ENCODE assay signal across 8 mouse cellular contexts in the genomic region with DNA sequence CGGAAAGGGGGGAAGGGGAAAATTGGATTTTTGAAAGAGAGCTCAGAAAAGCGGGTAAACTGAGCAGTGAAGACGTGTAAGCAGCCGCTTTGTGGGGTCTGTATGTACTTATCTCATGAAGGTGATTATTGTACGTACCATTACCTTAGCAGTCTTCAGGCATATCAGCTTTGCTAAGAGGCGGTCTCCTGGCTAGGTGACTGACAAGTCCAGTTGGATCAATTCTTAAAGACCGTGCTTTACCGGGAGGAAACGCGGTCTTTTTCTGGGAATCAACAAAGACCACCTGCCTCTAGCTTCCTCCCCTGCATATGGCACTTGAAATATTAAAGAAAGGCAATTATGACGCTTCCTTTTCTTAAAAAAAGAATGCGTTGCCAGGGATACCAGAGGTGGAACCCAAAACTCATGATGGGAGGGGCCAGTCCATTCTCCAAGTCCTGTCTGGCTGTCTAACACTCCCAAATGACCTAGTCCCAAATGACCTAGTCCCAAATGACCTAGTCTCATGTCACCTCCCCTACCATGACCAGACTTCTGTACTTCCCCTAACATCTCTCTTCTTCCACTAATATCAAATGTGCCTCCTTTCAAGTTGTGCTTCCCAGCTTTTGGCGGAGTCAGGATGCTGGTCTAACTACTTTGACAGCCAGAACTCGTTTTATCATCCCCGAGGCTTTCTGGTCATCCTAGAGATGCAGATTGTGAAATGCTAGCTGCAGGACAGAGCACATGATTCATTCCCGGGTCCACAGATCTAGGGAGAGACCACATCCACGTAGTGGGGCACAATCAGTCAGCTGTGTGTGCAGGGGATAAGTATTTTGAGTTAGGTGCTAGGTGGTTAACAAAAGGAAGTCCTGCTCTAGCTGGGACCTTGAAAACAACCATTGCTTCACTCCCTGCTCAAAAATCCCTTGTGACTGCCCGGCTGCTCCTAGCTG. TPM values are rescaled to one million over a fixed set of nuclear protein-coding genes. Genes with fewer than 3 reads are reported as not detected.
DNase-seq lines count a peak whose midpoint lies in the region; ATAC-seq lines count a peak whose summit lies in the region.

No protein-coding gene starts in this region.

- 53% methylated on average over 18 of the region's 18 CpGs for WGBS in heart, embryonic 14.5 days
- WGBS in hindbrain, embryonic 10.5 days: 52% methylated on average over 18 of the region's 18 CpGs
- 42% methylated on average over 18 of the region's 18 CpGs for WGBS in midbrain, embryonic 12.5 days

- no peak for ATAC-seq in heart, embryonic 14.5 days (ENCODE audit: insufficient number of reproducible peaks, insufficient read depth, low FRiP score, low read depth)
- no peak for ATAC-seq in midbrain, embryonic 12.5 days (ENCODE audit: low FRiP score, low read depth)
- ATAC-seq in inflammation-experienced regulatory T-cells, adult 6 months: no peak

- H3K36me3 ChIP-seq in heart, embryonic 14.5 days (ENCODE audit: control insufficient read depth, insufficient read depth, low read length): no peaks in the 10 kb centered on the region
- no peaks in the 10 kb centered on the region for H3K36me3 ChIP-seq in hindbrain, embryonic 10.5 days
- no peaks in the 10 kb centered on the region for H3K36me3 ChIP-seq in midbrain, embryonic 12.5 days

- peak overlapping the region; percentile 58 to 79 for H3K4me3 ChIP-seq in heart, embryonic 14.5 days (ENCODE audit: control insufficient read depth in 1 of 2, insufficient read depth in 1 of 2, low read depth in 1 of 2, low read length in 2 of 2)
- H3K4me3 ChIP-seq in hindbrain, embryonic 10.5 days: peak overlapping the region; percentile 59
- H3K4me3 ChIP-seq in midbrain, embryonic 12.5 days: peak overlapping the region; percentile 50

- H3K4me2 ChIP-seq in heart, embryonic 14.5 days (ENCODE audit: low read length): peak overlapping the region; percentile 95
- peak overlapping the region; percentile 76 for H3K4me2 ChIP-seq in midbrain, embryonic 12.5 days (replicated peaks)

- no peak overlapping the region for H3K27ac ChIP-seq in heart, embryonic 14.5 days (replicated peaks in 1 of 2; ENCODE audit: control insufficient read depth in 1 of 2, insufficient read depth in 1 of 2, low read depth in 2 of 2, low read length in 2 of 2)
- H3K27ac ChIP-seq in hindbrain, embryonic 10.5 days: no peak overlapping the region
- no peak overlapping the region for H3K27ac ChIP-seq in midbrain, embryonic 12.5 days (replicated peaks)

- H3K9ac ChIP-seq in heart, embryonic 14.5 days (ENCODE audit: low read length): peak overlapping the region; percentile 78
- peak overlapping the region; percentile 62 for H3K9ac ChIP-seq in midbrain, embryonic 12.5 days (replicated peaks)

- no peaks in the 10 kb centered on the region for H3K9me3 ChIP-seq in heart, embryonic 14.5 days (ENCODE audit: control insufficient read depth, low read length)
- no peaks in the 10 kb centered on the region for H3K9me3 ChIP-seq in hindbrain, embryonic 10.5 days
- no peaks in the 10 kb centered on the region for H3K9me3 ChIP-seq in midbrain, embryonic 12.5 days

- H3K27me3 ChIP-seq in heart, embryonic 14.5 days (ENCODE audit: control insufficient read depth, insufficient read depth, low read length): peaks cover 26% of the 10 kb centered on the region
- H3K27me3 ChIP-seq in hindbrain, embryonic 10.5 days (ENCODE audit: insufficient read depth, poor library complexity, severe bottlenecking): peaks cover 49% of the 10 kb centered on the region
- peaks cover 40% of the 10 kb centered on the region for H3K27me3 ChIP-seq in midbrain, embryonic 12.5 days

- intact Hi-C loops in heart, postnatal 14 days (cut with DNase I): no loop called here

- no peak for DNase-seq in heart, postnatal 14 days
- DNase-seq in adrenal gland, postnatal 36 days: peak; percentile 37 to 47
- DNase-seq in hindbrain, embryonic 10.5 days (ENCODE audit: low spot score): peak; percentile 8
- DNase-seq in Muller cell, postnatal 12 days (ENCODE audit: inconsistent ontology term): no peak
- DNase-seq in urinary bladder, postnatal 25 days (ENCODE audit: low spot score): no peak

- H3K4me1 ChIP-seq in heart, embryonic 14.5 days (ENCODE audit: control insufficient read depth in 2 of 2, insufficient read depth in 2 of 2, low read length in 2 of 2): peaks cover 12 to 14% of the 10 kb centered on the region in 2 experiments
- peaks cover 28% of the 10 kb centered on the region for H3K4me1 ChIP-seq in hindbrain, embryonic 10.5 days (replicated peaks)
- H3K4me1 ChIP-seq in midbrain, embryonic 12.5 days: peaks cover 13% of the 10 kb centered on the region

RNA-seq across cellular contexts. Expression of a gene that starts 1.3 kb away (rescaled TPM):
- 11.3 and 11.8 TPM in 2 replicates for polyA plus RNA-seq in heart, embryonic 14.5 days (2014; fragmentation: Nextera tagmentation; extraction: Ambion mirVana)
- total RNA-seq in heart, postnatal 14 days (2021): 1 to 10 TPM; 7.6 to 8.8 TPM
- total RNA-seq in adrenal gland, postnatal 36 days (2021): 100 to 1,000 TPM in 1 of 2 experiments, 10 to 100 TPM in 1; 70.4 to 108 TPM
- polyA plus RNA-seq in hindbrain, embryonic 10.5 days (2016; fragmentation: Nextera tagmentation; extraction: Ambion mirVana): 14.8 and 15.1 TPM in 2 replicates
- 17.1 and 18.7 TPM in 2 replicates for polyA plus RNA-seq in midbrain, embryonic 12.5 days (2016; fragmentation: Nextera tagmentation; extraction: Ambion mirVana)
- 10 to 100 TPM; 22.1 to 32.7 (median 24.1) TPM for polyA plus RNA-seq in inflammation-experienced regulatory T-cells, adult 6 months (2017; shearing (Covaris generic))

RNA-seq across cellular contexts. Expression of a gene that starts 9.6 kb away (rescaled TPM):
- 0.08 and 0.13 TPM in 2 replicates for polyA plus RNA-seq in heart, embryonic 14.5 days (2014; fragmentation: Nextera tagmentation; extraction: Ambion mirVana)
- total RNA-seq in heart, postnatal 14 days (2021): under 1 TPM in 1 of 2 experiments, not detected in 1; 0.27 TPM
- total RNA-seq in adrenal gland, postnatal 36 days (2021): under 1 TPM; 0.20 to 0.43 TPM
- 0.07 TPM in 1 of 2 replicates, not detected in the other for polyA plus RNA-seq in hindbrain, embryonic 10.5 days (2016; fragmentation: Nextera tagmentation; extraction: Ambion mirVana)
- 0.05 TPM in 1 of 2 replicates, not detected in the other for polyA plus RNA-seq in midbrain, embryonic 12.5 days (2016; fragmentation: Nextera tagmentation; extraction: Ambion mirVana)
- polyA plus RNA-seq in inflammation-experienced regulatory T-cells, adult 6 months (2017; shearing (Covaris generic)): 10 to 100 TPM in 1 of 3 experiments, 1 to 10 TPM in 2; 3.2 to 23.9 (median 7.7) TPM

RNA-seq across cellular contexts. Expression of a gene that starts 46.9 kb away (rescaled TPM):
- polyA plus RNA-seq in heart, embryonic 14.5 days (2014; fragmentation: Nextera tagmentation; extraction: Ambion mirVana): not detected in 2 replicates
- not detected for total RNA-seq in heart, postnatal 14 days (2021)
- total RNA-seq in adrenal gland, postnatal 36 days (2021): not detected
- polyA plus RNA-seq in hindbrain, embryonic 10.5 days (2016; fragmentation: Nextera tagmentation; extraction: Ambion mirVana): 0.56 and 0.85 TPM in 2 replicates
- polyA plus RNA-seq in midbrain, embryonic 12.5 days (2016; fragmentation: Nextera tagmentation; extraction: Ambion mirVana): not detected in 2 replicates
- polyA plus RNA-seq in inflammation-experienced regulatory T-cells, adult 6 months (2017; shearing (Covaris generic)): not detected

Comparison
In these comparisons a context has a peak if more than half of its experiments do, and no peak if none do; other contexts are left out.
1. DNase-seq: peak in adrenal gland, postnatal 36 days (2 of 2) and hindbrain, embryonic 10.5 days (single experiment); none in heart, postnatal 14 days (0 of 2), Muller cell, postnatal 12 days (single experiment) and urinary bladder, postnatal 25 days (single experiment).
2. Peak in every context shown above with its lines, with median percentiles within 50 percentile points of each other: H3K4me3 ChIP-seq.